Mouse (Mus musculus): ENCODE data around the gene Phkg2. TPM values are rescaled to one million over a fixed set of nuclear protein-coding genes. Genes with fewer than 3 reads are reported as not detected.

The Phkg2 gene
- 5.4 and 7.7 TPM in 2 replicates for polyA plus RNA-seq (2012)

GRCm38 (mm10) chr7:127572895-127573471 lies at the start of gene Phkg2:
TSS of gene Phkg2 (plus strand) at chr7:127573340.
- no peak for TF ChIP-seq TAL1 (IDR thresholded peaks at IDR 0.05; ENCODE audit: low read length)
- TF ChIP-seq GATA1 (IDR thresholded peaks at IDR 0.05; ENCODE audit: low read length): no peak
- H3K27me3 ChIP-seq (ENCODE audit: control insufficient read depth): no peaks in the 10 kb centered on the region
- H3K4me3 ChIP-seq (replicated peaks): peak within 1 kb of the TSS; percentile 84
- H3K9me3 ChIP-seq (ENCODE audit: control insufficient read depth, low read length): no peaks in the 10 kb centered on the region
- H3K36me3 ChIP-seq (ENCODE audit: control insufficient read depth): peaks cover 32% of the 10 kb centered on the region
- H3K4me1 ChIP-seq (ENCODE audit: control insufficient read depth): peaks cover 29% of the 10 kb centered on the region

- Histone ChIP-seq H3K9me3 (ENCODE audit: control insufficient read depth, low read length) (no peaks in the 10 kb centered on the region), H3K36me3 (ENCODE audit: control insufficient read depth) (peaks cover 100% of the 10 kb centered on the region), H3K4me1 (ENCODE audit: control insufficient read depth) (no peaks in the 10 kb centered on the region), H3K4me3 (replicated peaks) (no peak overlapping the region), H3K27me3 (ENCODE audit: control insufficient read depth) (no peaks in the 10 kb centered on the region)
- no peak for TF ChIP-seq TAL1 (IDR thresholded peaks at IDR 0.05; ENCODE audit: low read length)
- TF ChIP-seq GATA1 (IDR thresholded peaks at IDR 0.05; ENCODE audit: low read length): no peak
Observed at GRCm38 (mm10) chr7:127541671-127542070, 31.5 kb upstream of the Phkg2 start.

- no peaks in the 10 kb centered on the region for H3K4me1 ChIP-seq (ENCODE audit: control insufficient read depth)
- no peak overlapping the region for H3K4me3 ChIP-seq (replicated peaks)
- H3K27me3 ChIP-seq (ENCODE audit: control insufficient read depth): no peaks in the 10 kb centered on the region
- no peaks in the 10 kb centered on the region for H3K9me3 ChIP-seq (ENCODE audit: control insufficient read depth, low read length)
- H3K36me3 ChIP-seq (ENCODE audit: control insufficient read depth): peaks cover 98% of the 10 kb centered on the region
- TF ChIP-seq TAL1 (IDR thresholded peaks at IDR 0.05; ENCODE audit: low read length): no peak
- no peak for TF ChIP-seq GATA1 (IDR thresholded peaks at IDR 0.05; ENCODE audit: low read length)
Observed at GRCm38 (mm10) chr7:127549116-127549835, 23.9 kb upstream of the Phkg2 start.

GRCm38 (mm10) chr7:127551558-127551957 lies 21.6 kb upstream of the Phkg2 start:
- Histone ChIP-seq H3K9me3 (ENCODE audit: control insufficient read depth, low read length) (no peaks in the 10 kb centered on the region), H3K4me1 (ENCODE audit: control insufficient read depth) (no peaks in the 10 kb centered on the region), H3K27me3 (ENCODE audit: control insufficient read depth) (no peaks in the 10 kb centered on the region), H3K4me3 (replicated peaks) (no peak overlapping the region), H3K36me3 (ENCODE audit: control insufficient read depth) (peaks cover 97% of the 10 kb centered on the region)
- TF ChIP-seq TAL1 (IDR thresholded peaks at IDR 0.05; ENCODE audit: low read length) (no peak), GATA1 (IDR thresholded peaks at IDR 0.05; ENCODE audit: low read length) (no peak)

GRCm38 (mm10) chr7:127560580-127560979 lies 12.6 kb upstream of the Phkg2 start:
- Histone ChIP-seq H3K27me3 (ENCODE audit: control insufficient read depth) (no peaks in the 10 kb centered on the region), H3K4me1 (ENCODE audit: control insufficient read depth) (0 out of 2 replicates have a peak, but pooled peaks cover 1% of the 10 kb centered on the region), H3K9me3 (ENCODE audit: control insufficient read depth, low read length) (no peaks in the 10 kb centered on the region), H3K4me3 (replicated peaks) (no peak overlapping the region), H3K36me3 (ENCODE audit: control insufficient read depth) (peaks cover 95% of the 10 kb centered on the region)
- TF ChIP-seq TAL1 (IDR thresholded peaks at IDR 0.05; ENCODE audit: low read length) (no peak), GATA1 (IDR thresholded peaks at IDR 0.05; ENCODE audit: low read length) (no peak)

GRCm38 (mm10) chr7:127561340-127561858 lies 11.7 kb upstream of the Phkg2 start, which contains the start of gene Tmem265:
TSS of gene Tmem265 (plus strand) at chr7:127561390.
- H3K9me3 ChIP-seq (ENCODE audit: control insufficient read depth, low read length): no peaks in the 10 kb centered on the region
- 0 out of 2 replicates have a peak, but pooled peaks cover 1% of the 10 kb centered on the region for H3K4me1 ChIP-seq (ENCODE audit: control insufficient read depth)
- peaks cover 94% of the 10 kb centered on the region for H3K36me3 ChIP-seq (ENCODE audit: control insufficient read depth)
- no peaks in the 10 kb centered on the region for H3K27me3 ChIP-seq (ENCODE audit: control insufficient read depth)
- TF ChIP-seq GATA1 (IDR thresholded peaks at IDR 0.05; ENCODE audit: low read length): no peak
- TF ChIP-seq TAL1 (IDR thresholded peaks at IDR 0.05; ENCODE audit: low read length): no peak
- no peak within 1 kb of the TSS for H3K4me3 ChIP-seq (replicated peaks)

- Histone ChIP-seq H3K4me1 (ENCODE audit: control insufficient read depth) (peaks cover 3% of the 10 kb centered on the region; the same call in 1 of the 2 replicates), H3K36me3 (ENCODE audit: control insufficient read depth) (peaks cover 82% of the 10 kb centered on the region), H3K4me3 (replicated peaks) (no peak overlapping the region), H3K9me3 (ENCODE audit: control insufficient read depth, low read length) (no peaks in the 10 kb centered on the region), H3K27me3 (ENCODE audit: control insufficient read depth) (no peaks in the 10 kb centered on the region)
- TF ChIP-seq TAL1 (IDR thresholded peaks at IDR 0.05; ENCODE audit: low read length) (no peak), GATA1 (IDR thresholded peaks at IDR 0.05; ENCODE audit: low read length) (no peak)
Observed at GRCm38 (mm10) chr7:127564381-127565150, 8.6 kb upstream of the Phkg2 start.

GRCm38 (mm10) chr7:127573503-127574008 lies 416 bp downstream of the Phkg2 start:
- peaks cover 38% of the 10 kb centered on the region for H3K36me3 ChIP-seq (ENCODE audit: control insufficient read depth)
- H3K4me3 ChIP-seq (replicated peaks): peak overlapping the region; percentile 84
- TF ChIP-seq GATA1 (IDR thresholded peaks at IDR 0.05; ENCODE audit: low read length) (no peak), TAL1 (IDR thresholded peaks at IDR 0.05; ENCODE audit: low read length) (no peak)
- H3K27me3 ChIP-seq (ENCODE audit: control insufficient read depth): no peaks in the 10 kb centered on the region
- H3K4me1 ChIP-seq (ENCODE audit: control insufficient read depth): peaks cover 29% of the 10 kb centered on the region
- no peaks in the 10 kb centered on the region for H3K9me3 ChIP-seq (ENCODE audit: control insufficient read depth, low read length)
